Comparison of ENCODE assay signal across 8 mouse cellular contexts in genomic region chr12:79600149-79600769, GRCm38 (mm10).
DNase-seq lines count a peak whose midpoint lies in the region; ATAC-seq and TF ChIP-seq lines count a peak whose summit lies in the region.

No protein-coding gene starts in this region.

- H3K27ac ChIP-seq in left cerebral cortex, adult 2 months: no peak overlapping the region

- no peak for TF ChIP-seq CTCF in left cerebral cortex, adult 2 months (IDR thresholded peaks at IDR 0.05)

- ATAC-seq in activated CD4-positive, CD25-positive, alpha-beta regulatory T cell, adult 4 months: peak; percentile 80
- no peak for ATAC-seq in megakaryocyte, adult 5-6 weeks (ENCODE audit: poor library complexity, severe bottlenecking)

- peak; percentile 10 to 14 for DNase-seq in left cerebral cortex, adult 2 months (ENCODE audit: extremely low spot score in 1 of 2, low spot score in 2 of 2)
- no peak for DNase-seq in left cerebral cortex, adult 8-10 months (ENCODE audit: low spot score in 2 of 2)
- peak; percentile 80 for DNase-seq in gastrocnemius, postnatal 14 days
- DNase-seq in kidney, adult 18-20 months: peak; percentile 83
- DNase-seq in lung, postnatal 14 days: peak; percentile 72
- no peak for DNase-seq in cerebellum, adult 8-10 months

- H3K4me3 ChIP-seq in left cerebral cortex, adult 2 months: no peak overlapping the region

- intact Hi-C loops in left cerebral cortex, adult 2 months (cut with DNase I): no loop called here
- intact Hi-C loops in gastrocnemius, postnatal 14 days (cut with DNase I; ENCODE audit: low total_unique reads): loop anchor here (10.0 kb wide), 1 partner anchor 295 kb away; no protein-coding TSS in a partner anchor

Comparison
In these comparisons a context has a peak if more than half of its experiments do, and no peak if none do; other contexts are left out.
1. DNase-seq: peak in left cerebral cortex, adult 2 months (2 of 2), gastrocnemius, postnatal 14 days (single experiment), kidney, adult 18-20 months (single experiment) and lung, postnatal 14 days (single experiment); none in left cerebral cortex, adult 8-10 months (0 of 2) and cerebellum, adult 8-10 months (single experiment).